16 mouse cellular contexts compared by ENCODE assay signal in genomic region chr9:41051080-41051932, GRCm38 (mm10). TPM values are rescaled to one million over a fixed set of nuclear protein-coding genes. Genes with fewer than 3 reads are reported as not detected.
DNase-seq lines count a peak whose midpoint lies in the region; ATAC-seq and TF ChIP-seq lines count a peak whose summit lies in the region.
"Had no signal": no experiment of that assay in that cellular context is flagged by ENCODE, and none has a peak within 500 bp of the region (broad histone marks: within the 10 kb centered on the region; RNA-seq: fewer than 3 reads in every experiment).

No protein-coding gene starts in this region.

- no peaks in the 10 kb centered on the region for H3K27me3 ChIP-seq in forebrain, embryonic 10.5 days (ENCODE audit: poor library complexity, severe bottlenecking)
- H3K27me3 ChIP-seq in forebrain, embryonic 11.5 days (ENCODE audit: control insufficient read depth, insufficient read depth, low read length): no peaks in the 10 kb centered on the region
- no peaks in the 10 kb centered on the region for H3K27me3 ChIP-seq in testis, adult 2 months (ENCODE audit: control insufficient read depth, insufficient read depth, low read length)
- H3K27me3 ChIP-seq in hindbrain, postnatal 0 days (ENCODE audit: insufficient read depth, low read length): no peaks in the 10 kb centered on the region
- H3K27me3 ChIP-seq: embryonic facial prominence, embryonic 13.5 days had no signal

- H3K36me3 ChIP-seq in forebrain, embryonic 10.5 days (replicated peaks): no peaks in the 10 kb centered on the region
- H3K36me3 ChIP-seq in forebrain, embryonic 11.5 days (ENCODE audit: control insufficient read depth, insufficient read depth, low read length): no peaks in the 10 kb centered on the region
- no peaks in the 10 kb centered on the region for H3K36me3 ChIP-seq in testis, adult 2 months (ENCODE audit: control insufficient read depth, insufficient read depth, low read length)
- peaks cover 7% of the 10 kb centered on the region; the same call in 1 of the 2 replicates for H3K36me3 ChIP-seq in hindbrain, postnatal 0 days (ENCODE audit: insufficient read depth, low read length)
- H3K36me3 ChIP-seq: embryonic facial prominence, embryonic 13.5 days had no signal

- no peaks in the 10 kb centered on the region for H3K9me3 ChIP-seq in forebrain, embryonic 10.5 days
- no peaks in the 10 kb centered on the region for H3K9me3 ChIP-seq in forebrain, embryonic 11.5 days (ENCODE audit: control insufficient read depth, low read length)
- H3K9me3 ChIP-seq in hindbrain, postnatal 0 days (ENCODE audit: low read length): no peaks in the 10 kb centered on the region
- H3K9me3 ChIP-seq: embryonic facial prominence, embryonic 13.5 days had no signal

- no peak overlapping the region for H3K4me3 ChIP-seq in forebrain, embryonic 10.5 days
- H3K4me3 ChIP-seq in forebrain, embryonic 11.5 days (ENCODE audit: low read depth, low read length): no peak overlapping the region
- peak overlapping the region; percentile 44 for H3K4me3 ChIP-seq in testis, adult 2 months (ENCODE audit: control insufficient read depth, low read depth, low read length)
- H3K4me3 ChIP-seq in hindbrain, postnatal 0 days (ENCODE audit: low read length): no peak overlapping the region
- H3K4me3 ChIP-seq: embryonic facial prominence, embryonic 13.5 days had no signal

- H3K4me2 ChIP-seq in forebrain, embryonic 11.5 days (ENCODE audit: low read depth, low read length, severe bottlenecking): no peak overlapping the region
- H3K4me2 ChIP-seq in hindbrain, postnatal 0 days (ENCODE audit: low read depth, low read length): no peak overlapping the region
- H3K4me2 ChIP-seq: embryonic facial prominence, embryonic 13.5 days had no signal

- 0 out of 2 replicates have a peak overlapping the region, but pooled peaks have one; percentile 13 for H3K27ac ChIP-seq in forebrain, embryonic 10.5 days
- no peak overlapping the region for H3K27ac ChIP-seq in forebrain, embryonic 11.5 days (ENCODE audit: low read depth, low read length)
- H3K27ac ChIP-seq in testis, adult 2 months (ENCODE audit: control insufficient read depth, insufficient read depth, low read depth, low read length): no peak overlapping the region
- H3K27ac ChIP-seq in hindbrain, postnatal 0 days: peak overlapping the region; percentile 51; the same call in 1 of the 2 replicates
- H3K27ac ChIP-seq: embryonic facial prominence, embryonic 13.5 days; kidney, postnatal 0 days had no signal

- ATAC-seq in forebrain, embryonic 11.5 days (replicated peaks; ENCODE audit: low FRiP score): no peak
- ATAC-seq in hindbrain, postnatal 0 days: no peak

- TF ChIP-seq CTCF in testis, adult 2 months (IDR thresholded peaks at IDR 0.05; ENCODE audit: control insufficient read depth, insufficient read depth, insufficient replicate concordance, low read depth, low read length): no peak
- no peak for TF ChIP-seq CTCF in hindbrain, postnatal 0 days (IDR thresholded peaks at IDR 0.05; ENCODE audit: low read depth)

- DNase-seq in forebrain, embryonic 10.5 days (ENCODE audit: extremely low spot score, low spot score): no peak
- no peak for DNase-seq in forebrain, embryonic 11.5 days (ENCODE audit: low spot score)
- no peak for DNase-seq in testis, postnatal 10 days (ENCODE audit: low spot score)
- peak; percentile 17 for DNase-seq in hindbrain, postnatal 0 days (ENCODE audit: low spot score)
- no peak for DNase-seq in spleen, adult 18-20 months
- DNase-seq in Muller cell, postnatal 12 days (ENCODE audit: inconsistent ontology term): no peak
- no peak for DNase-seq in ovary, postnatal 36 days (ENCODE audit: low spot score)
- DNase-seq: cerebellum, adult 11 months; lung, postnatal 36 days; right cerebral cortex, postnatal 4 days had no signal

- WGBS in forebrain, embryonic 10.5 days: 80% methylated on average over 11 of the region's 11 CpGs
- 73% methylated on average over 11 of the region's 11 CpGs for whole genome bisulfite sequencing in forebrain, embryonic 11.5 days
- 40% methylated on average over 11 of the region's 11 CpGs for WGBS in hindbrain, postnatal 0 days

- H3K4me1 ChIP-seq in forebrain, embryonic 10.5 days: peaks cover 8% of the 10 kb centered on the region
- no peaks in the 10 kb centered on the region; the same call in 1 of the 2 replicates for H3K4me1 ChIP-seq in forebrain, embryonic 11.5 days (replicated peaks; ENCODE audit: control insufficient read depth, insufficient read depth, low read length)
- no peaks in the 10 kb centered on the region; the same call in 1 of the 2 replicates for H3K4me1 ChIP-seq in testis, adult 2 months (ENCODE audit: control insufficient read depth, insufficient read depth, low read length)
- peaks cover 22% of the 10 kb centered on the region for H3K4me1 ChIP-seq in hindbrain, postnatal 0 days (ENCODE audit: insufficient read depth, low read length)

- no peak overlapping the region for H3K9ac ChIP-seq in forebrain, embryonic 11.5 days (ENCODE audit: low read length)
- H3K9ac ChIP-seq in hindbrain, postnatal 0 days (replicated peaks; ENCODE audit: low read length): no peak overlapping the region
- H3K9ac ChIP-seq: embryonic facial prominence, embryonic 13.5 days had no signal

- no peak for TF ChIP-seq POLR2A in testis, adult 2 months (IDR thresholded peaks at IDR 0.05; ENCODE audit: control insufficient read depth, low read depth, low read length)

RNA-seq across cellular contexts. Expression of gene Crtam, which starts 46.9 kb away (rescaled TPM):
- polyA plus RNA-seq in forebrain, embryonic 10.5 days (2016; fragmentation: Nextera tagmentation; extraction: Ambion mirVana): 0.10 TPM in 1 of 2 replicates, not detected in the other
- not detected in 2 replicates for polyA plus RNA-seq in forebrain, embryonic 11.5 days (2014; fragmentation: Nextera tagmentation; extraction: Ambion mirVana)
- polyA plus RNA-seq in testis, adult 2 months (2012; rRNA removed): 9.5 and 9.6 TPM in 2 replicates
- 0.04 and 0.42 TPM in 2 replicates for total RNA-seq in hindbrain, postnatal 0 days (2014; rRNA removed)
- 0.21 and 0.52 TPM in 2 replicates for polyA plus RNA-seq in hindbrain, postnatal 0 days (2015; fragmentation: Nextera tagmentation; extraction: Ambion mirVana)
- total RNA-seq: gastrocnemius, adult 18-20 months; liver, adult 2 months had no signal
- polyA plus RNA-seq: heart, postnatal 0 days; liver, adult 2 months had no signal

Comparison
In these comparisons a context has a peak if more than half of its experiments do, and no peak if none do; other contexts are left out.
1. H3K27ac ChIP-seq: peak in forebrain, embryonic 10.5 days (single experiment) and hindbrain, postnatal 0 days (single experiment); none in forebrain, embryonic 11.5 days (single experiment) and testis, adult 2 months (single experiment).